ENCODE assay signal across 22 mouse cellular contexts in the genomic region with DNA sequence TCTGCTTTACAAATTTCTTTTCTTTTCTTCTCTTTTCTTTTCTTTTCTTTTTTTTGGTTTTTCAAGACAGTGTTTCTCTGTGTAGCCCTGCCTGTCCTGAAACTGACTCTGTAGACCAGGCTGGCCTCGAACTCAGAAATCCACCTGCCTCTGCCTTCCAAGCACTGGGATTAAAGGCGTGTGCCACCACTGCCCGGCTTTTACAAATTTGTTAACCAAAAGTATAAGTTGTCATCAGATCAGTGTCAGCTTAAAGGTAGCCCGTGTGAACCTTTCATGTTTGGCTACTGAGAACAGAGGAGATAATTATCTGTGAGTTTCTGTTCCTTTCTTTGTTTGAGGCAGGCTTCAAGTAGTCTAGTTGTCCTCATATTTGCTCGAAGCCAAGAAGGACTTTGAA. TPM values are rescaled to one million over a fixed set of nuclear protein-coding genes. Genes with fewer than 3 reads are reported as not detected.
DNase-seq lines count a peak whose midpoint lies in the region; ATAC-seq and TF ChIP-seq lines count a peak whose summit lies in the region.
"Had no signal": no experiment of that assay in that cellular context is flagged by ENCODE, and none has a peak within 500 bp of the region (broad histone marks: within the 10 kb centered on the region; RNA-seq: fewer than 3 reads in every experiment).

No protein-coding gene starts in this region.

- DNase-seq in heart, adult 11 months: peak; percentile 15
- no peak for DNase-seq in heart, postnatal 10 days
- DNase-seq in A20 (ENCODE audit: low read depth, low spot score) (peak; percentile 31), CH12.LX (ENCODE audit: extremely low read depth) (peak; percentile 26)
- no peak for DNase-seq in forebrain, postnatal 0 days
- DNase-seq in gastrocnemius, adult 2 months: no peak
- DNase-seq: adrenal gland, adult 2 months; adrenal gland, adult 8-10 months; adrenal gland, postnatal 10 days; adrenal gland, postnatal 14 days; adrenal gland, postnatal 25 days; adrenal gland, postnatal 36 days; B cell, adult 2 months; cerebellum, adult 11 months; cerebellum, adult 11-12 months; cerebellum, adult 18-20 months; cerebellum, adult 2 months; cerebellum, adult 8-10 months had no signal

- no peaks in the 10 kb centered on the region for H3K79me2 ChIP-seq in CH12.LX (replicated peaks; ENCODE audit: control insufficient read depth, extremely low read depth, insufficient read depth, poor library complexity, severe bottlenecking)

- H3K9me3 ChIP-seq in CH12.LX (replicated peaks; ENCODE audit: low read length): no peaks in the 10 kb centered on the region
- no peaks in the 10 kb centered on the region for H3K9me3 ChIP-seq in forebrain, postnatal 0 days (ENCODE audit: low read length)
- H3K9me3 ChIP-seq: G1E had no signal

- H3K27me3 ChIP-seq in CH12.LX (replicated peaks): no peaks in the 10 kb centered on the region
- H3K27me3 ChIP-seq in forebrain, postnatal 0 days (ENCODE audit: insufficient read depth, low read length): no peaks in the 10 kb centered on the region
- H3K27me3 ChIP-seq: Patski had no signal

- no peak for ATAC-seq in forebrain, postnatal 0 days
- ATAC-seq: activated CD4-positive, CD25-positive, alpha-beta regulatory T cell, adult 4 months; CD4-positive, CD25-positive, alpha-beta regulatory T cell, adult 4 months; Patski had no signal

- TF ChIP-seq EP300 in CH12.LX (IDR thresholded peaks at IDR 0.05; ENCODE audit: low read length): 0 out of 2 replicates have a peak, but pooled peaks have one; percentile 8

- no peak overlapping the region for H3K9ac ChIP-seq in CH12.LX (ENCODE audit: insufficient read depth, low read depth)
- H3K9ac ChIP-seq in forebrain, postnatal 0 days: no peak overlapping the region

- TF ChIP-seq RAD21 in CH12.LX (IDR thresholded peaks at IDR 0.05; ENCODE audit: low read depth, low read length): no peak

- intact Hi-C loops in heart, postnatal 10 days (cut with DNase I): no loop called here
- intact Hi-C loops in gastrocnemius, adult 2 months (cut with DNase I): no loop called here

- H3K27ac ChIP-seq in CH12.LX (ENCODE audit: insufficient read depth, low read depth): no peak overlapping the region
- no peak overlapping the region for H3K27ac ChIP-seq in forebrain, postnatal 0 days (ENCODE audit: low read depth, low read length)
- H3K27ac ChIP-seq in gastrocnemius, adult 2 months: no peak overlapping the region

- no peak for TF ChIP-seq CTCF in CH12.LX (conservative IDR thresholded peaks at IDR 0.05 in 1 of 2, IDR thresholded peaks at IDR 0.05 in 1 of 2; ENCODE audit: low read depth in 2 of 2, low read length in 2 of 2)
- no peak for TF ChIP-seq CTCF in forebrain, postnatal 0 days (IDR thresholded peaks at IDR 0.05; ENCODE audit: low read depth)
- no peak for TF ChIP-seq CTCF in gastrocnemius, adult 2 months (IDR thresholded peaks at IDR 0.05)

- in situ Hi-C loops in CH12.LX (cut with MboI; ENCODE audit: low pct_ligation_motif_present, low pct_unique_long_range_greater_than_20kb, low sequenced_read_pairs): no loop called here

- no peak overlapping the region for H3K4me3 ChIP-seq in CH12.LX (replicated peaks in 1 of 3; ENCODE audit: low read depth in 2 of 3, low read length in 2 of 3, poor library complexity in 1 of 3)
- H3K4me3 ChIP-seq in forebrain, postnatal 0 days (ENCODE audit: low read depth, low read length): no peak overlapping the region
- no peak overlapping the region for H3K4me3 ChIP-seq in gastrocnemius, adult 2 months

- peaks cover 3 to 9% of the 10 kb centered on the region in 2 experiments for H3K4me1 ChIP-seq in CH12.LX (ENCODE audit: control insufficient read depth in 1 of 2, insufficient read depth in 2 of 2)
- H3K4me1 ChIP-seq in forebrain, postnatal 0 days (ENCODE audit: insufficient read depth): no peaks in the 10 kb centered on the region

- H3K4me2 ChIP-seq in CH12.LX (ENCODE audit: insufficient read depth, low read depth, poor library complexity, severe bottlenecking): peak overlapping the region; percentile 25; the same call in 1 of the 2 replicates
- H3K4me2 ChIP-seq in forebrain, postnatal 0 days (ENCODE audit: low read depth): no peak overlapping the region

- WGBS in forebrain, postnatal 0 days: 87% methylated on average over 5 of the region's 5 CpGs

- no peak for TF ChIP-seq POLR2A in CH12.LX (IDR thresholded peaks at IDR 0.05; ENCODE audit: low read depth, low read length)

- H3K36me3 ChIP-seq in CH12.LX (replicated peaks in 1 of 2; ENCODE audit: control insufficient read depth in 1 of 2, insufficient read depth in 1 of 2, low read length in 1 of 2): peaks cover 62 to 83% of the 10 kb centered on the region in 2 experiments
- H3K36me3 ChIP-seq in forebrain, postnatal 0 days (ENCODE audit: insufficient read depth): peaks cover 7% of the 10 kb centered on the region; the same call in 1 of the 2 replicates

- dilution Hi-C loops in CH12.LX (cut with MboI; ENCODE audit: extremely low pct_ligation_motif_present, extremely low pct_unique_long_range_greater_than_20kb, low sequenced_read_pairs): no loop called here

TF ChIP-seq in CH12.LX, 34 proteins besides CTCF, POLR2A, EP300 and RAD21:
- TF ChIP-seq JUND (conservative IDR thresholded peaks at IDR 0.05; ENCODE audit: low read depth, low read length) (no peak), MYC (IDR thresholded peaks at IDR 0.05; ENCODE audit: low read depth, low read length) (no peak), ETS1 (conservative IDR thresholded peaks at IDR 0.05; ENCODE audit: low read depth, low read length) (no peak), USF1 (IDR thresholded peaks at IDR 0.05; ENCODE audit: low read depth, low read length) (no peak), IRF4 (IDR thresholded peaks at IDR 0.05; ENCODE audit: low read depth, low read length) (peak; percentile 70), KAT2A (IDR thresholded peaks at IDR 0.05; ENCODE audit: insufficient replicate concordance, low read length) (no peak), POLR2AphosphoS2 (IDR thresholded peaks at IDR 0.05; ENCODE audit: low read depth, low read length) (no peak), MAX (IDR thresholded peaks at IDR 0.05; ENCODE audit: low read length) (no peak), BHLHE40 (IDR thresholded peaks at IDR 0.05; ENCODE audit: low read depth, low read length) (no peak), ZC3H11A (IDR thresholded peaks at IDR 0.05; ENCODE audit: low read depth, low read length) (no peak), MEF2A (IDR thresholded peaks at IDR 0.05; ENCODE audit: borderline replicate concordance, low read depth, low read length) (no peak), ZNF384 (IDR thresholded peaks at IDR 0.05; ENCODE audit: low read depth, low read length) (peak; percentile 51; the same call in 1 of the 2 replicates), MAZ (IDR thresholded peaks at IDR 0.05; ENCODE audit: low read depth, low read length) (no peak), TBP (conservative IDR thresholded peaks at IDR 0.05; ENCODE audit: low read depth, low read length) (peak; percentile 66), CHD2 (IDR thresholded peaks at IDR 0.05; ENCODE audit: low read length) (no peak), SMC3 (IDR thresholded peaks at IDR 0.05; ENCODE audit: low read depth, low read length) (no peak)

RNA-seq across cellular contexts. Expression of a gene that starts 18.4 kb away (rescaled TPM):
- total RNA-seq in heart, postnatal 10 days (2021): 10 to 100 TPM; 56.6 to 57.6 TPM
- total RNA-seq in CH12.LX (2012; rRNA removed) (25.1 and 33.2 TPM in 2 replicates), CH12.LX (2014; rRNA removed) (53.6 and 64.5 TPM in 2 replicates)
- polyA plus RNA-seq in CH12.LX (2012; ENCODE audit: insufficient read length, low read depth): 35.6 and 38.7 TPM in 2 replicates
- total RNA-seq in forebrain, postnatal 0 days (2014; rRNA removed): 26.9 and 27.6 TPM in 2 replicates
- 41.3 and 42.0 TPM in 2 replicates for polyA plus RNA-seq in forebrain, postnatal 0 days (2015; fragmentation: Nextera tagmentation; extraction: Ambion mirVana)
- total RNA-seq in gastrocnemius, adult 2 months (2021): 10 to 100 TPM; 36.7 to 62.7 TPM

RNA-seq across cellular contexts. Expression of a gene that starts 26.0 kb away (rescaled TPM):
- 1 to 10 TPM; 3.7 to 4.4 TPM for total RNA-seq in heart, postnatal 10 days (2021)
- 22.0 and 24.5 TPM in 2 replicates for total RNA-seq in CH12.LX (2012; rRNA removed)
- total RNA-seq in CH12.LX (2014; rRNA removed): 49.6 and 53.6 TPM in 2 replicates
- 22.3 and 30.1 TPM in 2 replicates for polyA plus RNA-seq in CH12.LX (2012; ENCODE audit: insufficient read length, low read depth)
- total RNA-seq in forebrain, postnatal 0 days (2014; rRNA removed): 2.8 and 5.4 TPM in 2 replicates
- 3.1 and 4.5 TPM in 2 replicates for polyA plus RNA-seq in forebrain, postnatal 0 days (2015; fragmentation: Nextera tagmentation; extraction: Ambion mirVana)
- not detected for total RNA-seq in gastrocnemius, adult 2 months (2021)

RNA-seq across cellular contexts. Expression of a gene that starts 26.2 kb away (rescaled TPM):
- 10 to 100 TPM in 1 of 2 experiments, 1 to 10 TPM in 1; 8.8 to 11.4 TPM for total RNA-seq in heart, postnatal 10 days (2021)
- total RNA-seq in CH12.LX (2012; rRNA removed): 25.0 and 29.0 TPM in 2 replicates
- total RNA-seq in CH12.LX (2014; rRNA removed): 92.7 and 107 TPM in 2 replicates
- 39.9 and 41.1 TPM in 2 replicates for polyA plus RNA-seq in CH12.LX (2012; ENCODE audit: insufficient read length, low read depth)
- total RNA-seq in forebrain, postnatal 0 days (2014; rRNA removed): 6.1 and 7.6 TPM in 2 replicates
- 8.1 and 8.6 TPM in 2 replicates for polyA plus RNA-seq in forebrain, postnatal 0 days (2015; fragmentation: Nextera tagmentation; extraction: Ambion mirVana)
- under 1 TPM; 0.11 to 0.28 TPM for total RNA-seq in gastrocnemius, adult 2 months (2021)

RNA-seq across cellular contexts. Expression of a gene that starts 30.6 kb away (rescaled TPM):
- total RNA-seq in heart, postnatal 10 days (2021): 10 to 100 TPM; 24.6 to 27.3 TPM
- total RNA-seq in CH12.LX (2012; rRNA removed) (9.7 and 12.5 TPM in 2 replicates), CH12.LX (2014; rRNA removed) (10.7 and 11.3 TPM in 2 replicates)
- polyA plus RNA-seq in CH12.LX (2012; ENCODE audit: insufficient read length, low read depth): 46.0 and 50.3 TPM in 2 replicates
- total RNA-seq in forebrain, postnatal 0 days (2014; rRNA removed): 28.0 and 33.5 TPM in 2 replicates
- polyA plus RNA-seq in forebrain, postnatal 0 days (2015; fragmentation: Nextera tagmentation; extraction: Ambion mirVana): 49.6 and 68.6 TPM in 2 replicates
- total RNA-seq in gastrocnemius, adult 2 months (2021): 10 to 100 TPM; 25.3 to 27.2 TPM

Comparison
In these comparisons a context has a peak if more than half of its experiments do, and no peak if none do; other contexts are left out.
1. DNase-seq: peak in heart, adult 11 months (single experiment), A20 (single experiment) and CH12.LX (single experiment); none in heart, postnatal 10 days (0 of 2), forebrain, postnatal 0 days (single experiment) and gastrocnemius, adult 2 months (single experiment).